Mouse (Mus musculus): Measurements from ENCODE around the gene Il18rap. TPM values are rescaled to one million over a fixed set of nuclear protein-coding genes. Genes with fewer than 3 reads are reported as not detected.

Gene Il18rap
- total RNA-seq (2021): under 1 TPM; 0.16 TPM
- long read RNA-seq: 0 reads

GRCm38 (mm10) chr1:40514851-40515585 lies at the start of gene Il18rap:
Gene Il18rap, plus strand, starts transcription at chr1:40515362.
- DNase-seq (ENCODE audit: low spot score in 2 of 2): no peak

DNA sequence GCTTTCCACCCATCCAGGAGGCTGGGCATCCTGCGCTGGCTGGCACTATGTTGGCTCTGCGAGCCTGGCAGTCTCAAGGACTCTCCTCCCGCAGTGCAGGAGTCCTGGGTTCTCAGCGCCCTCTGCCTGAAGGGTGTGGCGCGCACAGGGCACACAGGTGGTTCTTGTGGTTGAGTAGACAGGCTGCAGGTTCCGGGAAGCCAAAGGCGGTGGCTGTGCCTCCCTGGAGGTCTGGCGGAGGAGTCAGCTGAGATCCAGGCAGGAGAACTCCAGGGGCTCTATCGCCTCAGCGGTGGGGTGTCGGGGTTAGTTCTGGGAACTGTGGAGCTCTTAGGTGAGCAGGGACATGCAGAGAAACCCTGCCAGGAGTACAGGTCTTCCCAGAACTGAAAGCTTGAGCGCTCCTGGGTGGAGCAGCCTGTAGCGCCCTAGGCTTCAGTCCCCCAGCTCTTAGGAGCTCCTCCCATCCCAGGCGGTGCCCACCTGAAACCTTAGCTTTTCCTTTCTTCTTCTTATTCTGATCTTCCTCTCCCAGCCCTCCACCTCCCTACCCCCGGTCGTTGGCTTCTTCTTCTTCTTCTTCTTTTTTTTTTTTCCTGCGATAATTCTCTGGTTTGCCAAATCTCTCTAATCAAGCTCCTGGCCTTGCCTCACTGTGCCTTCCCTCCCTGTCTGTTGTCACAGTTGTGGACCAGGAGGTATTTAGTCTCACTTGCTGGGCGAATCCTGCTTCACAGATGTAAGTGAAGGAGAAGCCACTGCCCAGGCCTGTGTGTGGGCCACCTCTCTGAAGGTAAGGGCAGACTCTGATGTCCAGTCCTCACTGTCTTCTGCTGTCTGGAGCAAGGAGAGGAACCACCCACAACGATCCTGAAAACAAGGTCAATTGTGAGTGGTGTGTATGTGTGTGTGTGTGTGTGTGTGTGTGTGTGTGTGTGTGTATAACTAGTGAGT lies 49.4 kb upstream of the Il18rap start, which contains the start of gene Il18r1:
Gene Il18r1 (plus strand): TSS at position 76 of the 954 bp plus-strand sequence.
- no peak for DNase-seq (ENCODE audit: low spot score in 2 of 2)

GRCm38 (mm10) chr1:40467306-40467705 lies 47.9 kb upstream of the Il18rap start:
- no peak for DNase-seq (ENCODE audit: low spot score in 2 of 2)

- DNase-seq (ENCODE audit: low spot score in 2 of 2): no peak
These were observed 46.4 kb upstream of the Il18rap start for GRCm38 (mm10) chr1:40468805-40469204.

GRCm38 (mm10) chr1:40469900-40470299 lies 45.3 kb upstream of the Il18rap start:
- DNase-seq (ENCODE audit: low spot score in 2 of 2): no peak

DNA sequence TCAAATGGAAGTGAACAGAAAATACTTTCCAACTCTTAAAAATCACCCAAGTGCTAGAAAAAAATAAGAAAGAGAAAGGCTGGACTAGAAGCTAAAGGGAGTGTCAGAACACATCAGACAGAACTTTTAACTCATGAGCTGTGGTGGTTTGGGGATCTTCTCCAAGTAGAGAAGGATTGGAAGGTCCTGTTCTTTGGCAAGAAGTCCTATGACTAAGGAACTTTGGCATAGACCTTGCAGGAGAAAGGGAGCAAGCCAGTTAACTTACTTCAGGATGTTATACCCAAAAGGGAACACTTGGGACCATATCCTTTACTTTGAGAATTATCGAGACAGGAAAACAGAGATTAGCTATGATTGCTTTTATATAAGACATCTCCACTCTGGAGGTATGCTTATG lies 42.8 kb upstream of the Il18rap start:
- DNase-seq (ENCODE audit: low spot score in 2 of 2): no peak

- DNase-seq (ENCODE audit: low spot score in 2 of 2): no peak
These were observed 41.5 kb upstream of the Il18rap start for GRCm38 (mm10) chr1:40473640-40474039.

DNA sequence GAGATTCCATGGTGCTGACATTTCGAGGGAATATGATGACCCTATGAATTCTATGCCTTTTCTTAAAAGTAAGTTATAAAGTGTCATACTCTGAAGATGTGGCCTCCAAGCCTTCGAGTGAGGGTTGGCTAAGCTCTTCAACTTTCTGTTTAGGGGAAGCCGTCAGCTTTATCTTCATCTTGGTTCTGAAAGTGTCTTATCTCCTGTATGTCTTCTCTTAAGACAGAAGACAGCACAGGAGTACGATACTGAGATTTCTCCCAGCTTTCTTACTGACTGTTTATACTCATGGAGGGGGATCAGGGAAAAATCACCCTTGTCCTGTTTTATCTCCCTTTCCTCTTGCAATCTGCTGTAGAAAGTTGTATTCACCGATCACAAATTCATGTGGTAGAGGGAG lies 40.8 kb upstream of the Il18rap start:
- no peak for DNase-seq (ENCODE audit: low spot score in 2 of 2)

- no peak for DNase-seq (ENCODE audit: low spot score in 2 of 2)
These were observed 39.5 kb upstream of the Il18rap start for GRCm38 (mm10) chr1:40475697-40476096.

DNA sequence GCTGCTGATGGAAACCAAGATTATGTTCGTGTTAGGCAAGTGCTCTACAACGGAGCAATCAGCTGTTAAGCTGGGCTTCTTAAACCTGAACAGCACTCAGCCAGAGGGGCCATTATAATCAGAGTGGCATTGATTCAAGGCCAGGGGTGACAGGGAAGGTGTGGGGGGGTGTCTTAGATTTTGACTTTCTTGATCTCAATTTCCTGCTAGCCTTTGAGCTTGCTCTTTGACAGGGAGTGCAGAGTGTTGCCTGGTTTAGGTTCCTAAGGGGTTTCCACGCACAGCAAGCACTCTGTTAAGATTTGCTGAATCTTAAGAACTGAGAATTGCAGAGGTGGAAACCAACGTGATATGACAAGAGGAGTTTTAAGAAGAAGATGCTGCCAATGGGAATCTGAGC lies 38.4 kb upstream of the Il18rap start:
- no peak for DNase-seq (ENCODE audit: low spot score in 2 of 2)

GRCm38 (mm10) chr1:40479505-40479923 lies 35.6 kb upstream of the Il18rap start:
- no peak for DNase-seq (ENCODE audit: low spot score in 2 of 2)

GRCm38 (mm10) chr1:40494594-40494993 lies 20.6 kb upstream of the Il18rap start:
- DNase-seq (ENCODE audit: low spot score in 2 of 2): no peak

DNA sequence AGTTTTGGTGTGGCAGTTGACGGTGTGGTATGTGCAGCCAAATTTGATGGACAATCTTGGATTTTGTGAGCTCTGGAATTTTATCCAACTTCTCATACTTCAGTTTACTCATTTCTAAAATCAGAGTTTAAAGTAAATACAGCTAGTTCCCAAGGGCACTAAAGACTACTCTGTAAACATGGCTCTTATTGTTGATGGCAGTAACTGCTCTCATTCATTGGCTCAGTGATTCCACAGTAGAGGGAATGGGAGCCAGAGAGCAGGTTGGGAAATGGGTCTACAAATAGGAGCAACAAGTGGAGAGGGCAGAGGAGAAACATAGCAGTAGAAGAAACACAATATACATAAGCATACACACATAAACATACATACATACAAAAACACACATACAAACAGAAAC lies 15.5 kb upstream of the Il18rap start:
- no peak for DNase-seq (ENCODE audit: low spot score in 2 of 2)

GRCm38 (mm10) chr1:40501126-40501525 lies 14.0 kb upstream of the Il18rap start:
- no peak for DNase-seq (ENCODE audit: low spot score in 2 of 2)

- DNase-seq (ENCODE audit: low spot score in 2 of 2): no peak
These were observed 13.4 kb upstream of the Il18rap start for GRCm38 (mm10) chr1:40501546-40502398.

- DNase-seq (ENCODE audit: low spot score in 2 of 2): no peak
These were observed 10.6 kb upstream of the Il18rap start for GRCm38 (mm10) chr1:40504548-40504947.

DNA sequence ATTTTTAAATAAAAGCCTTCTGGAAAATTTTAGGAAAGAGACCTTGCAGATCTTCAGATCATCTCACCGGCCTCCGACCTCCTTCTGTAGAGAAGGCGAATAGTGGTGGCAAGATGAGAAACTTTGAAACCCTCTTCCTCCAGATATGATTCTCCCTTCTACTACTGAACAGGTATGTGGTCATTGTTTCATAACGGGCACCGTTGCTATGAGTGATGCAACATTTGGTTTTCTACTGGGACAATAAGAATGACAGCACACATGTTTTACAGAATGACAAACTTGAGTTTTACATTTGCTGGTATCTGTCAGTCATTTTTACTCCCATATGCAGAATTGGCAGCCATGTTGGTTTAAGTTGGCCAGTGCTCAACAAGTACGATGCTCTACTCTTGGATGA lies 1.2 kb downstream of the Il18rap start:
- no peak for DNase-seq (ENCODE audit: low spot score in 2 of 2)

GRCm38 (mm10) chr1:40522918-40523317 lies 7.8 kb downstream of the Il18rap start:
- DNase-seq (ENCODE audit: low spot score in 2 of 2): no peak

DNA sequence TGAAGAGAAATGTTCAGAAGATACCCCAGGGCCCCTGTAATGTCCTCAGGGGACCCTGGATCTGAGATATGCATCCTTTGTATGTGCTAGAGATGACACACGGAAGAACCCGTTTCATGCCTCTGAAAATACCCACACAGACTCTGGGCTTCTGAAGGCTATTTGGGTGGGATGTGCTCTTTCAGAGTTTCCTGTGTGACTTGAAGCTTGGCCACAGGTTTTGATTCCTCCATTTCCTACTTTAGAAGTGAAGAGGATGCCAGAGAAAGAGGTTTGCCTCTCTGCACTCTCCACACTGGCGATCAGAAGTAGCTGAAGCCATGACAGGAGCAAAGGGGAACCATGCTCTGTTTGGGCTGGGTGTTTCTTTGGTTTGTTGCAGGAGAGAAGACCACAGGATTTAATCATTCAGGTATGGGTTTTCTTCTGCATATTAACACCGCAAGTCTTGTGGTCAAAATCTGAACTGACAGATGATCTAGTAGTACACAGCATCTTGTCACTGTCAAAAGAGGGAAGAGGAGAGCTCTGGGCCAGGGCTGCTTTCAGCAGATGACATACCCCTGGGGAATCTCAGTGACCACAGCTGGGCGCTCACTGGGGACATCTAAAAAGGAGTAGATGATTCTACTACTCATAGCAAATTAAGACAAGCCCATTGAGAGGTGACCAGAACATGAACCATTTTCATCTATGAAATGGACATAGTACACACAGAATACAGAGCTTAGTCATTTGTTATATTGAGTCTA lies 9.0 kb downstream of the Il18rap start:
- DNase-seq (ENCODE audit: low spot score in 2 of 2): no peak

- DNase-seq (ENCODE audit: low spot score in 2 of 2): no peak
These were observed 14.1 kb downstream of the Il18rap start for GRCm38 (mm10) chr1:40529287-40529686.

Measured in layer of hippocampus, postnatal 10 days (tissue).